Mouse (Mus musculus) embryonic facial prominence, embryonic 12.5 days (tissue): Measurements from ENCODE around the gene Gm3839. TPM values are rescaled to one million over a fixed set of nuclear protein-coding genes. Genes with fewer than 3 reads are reported as not detected.

Source experiments
- microRNA-seq: library from miRNA; unstranded; fragments of <30 nt; microRNA quantifications from one replicate; pipeline ENCODE4, GENCODE M21; 2017
- polyA plus RNA-seq: library from polyadenylated mRNA; unstranded; fragments of >200 nt; fragmentation: Nextera tagmentation; extraction: Ambion mirVana; gene quantifications from 2 replicates; pipeline ENCODE4 v1.2.1, GENCODE M21; 2016

Gm3839 gene
- polyA plus RNA-seq, 1 experiment from 2014 or later, result 2.0 TPM

Small RNA genes lying within 50 kb of the gene (microRNA-seq; reads per million reads assigned to microRNA genes)
- not detected for gene Mir5124b

Other genes starting within 250 kb of the Gm3839 start
- gene Fhit, start 194.7 kb downstream of the Gm3839 start, polyA plus RNA-seq, result 5.9 and 7.2 TPM in 2 replicates
- gene Ptprg, start 196.8 kb upstream of the Gm3839 start, polyA plus RNA-seq, result 41.7 and 47.9 TPM in 2 replicates